Mouse (Mus musculus) limb, embryonic 12.5 days (tissue): Measurements from ENCODE around the gene Frmd4a. TPM values are rescaled to one million over a fixed set of nuclear protein-coding genes. Genes with fewer than 3 reads are reported as not detected.

ENCODE experiments used
- ATAC-seq: fragments of 200-750 bp; cut with Nextera tagmentation; 2 replicates; pipeline ENCODE4 v1.8.0; 2017; ENCODE audit warnings: low read depth, moderate TSS enrichment; ENCODE audit not compliant: insufficient number of reproducible peaks, insufficient read depth, low FRiP score, low TSS enrichment
- H3K27ac ChIP-seq: fragments of 300-500 bp; sonication (generic); 2 replicates; pipeline ENCODE4 v1.5.1; 2016; ENCODE audit warnings: mild to moderate bottlenecking, moderate library complexity
- H3K27me3 ChIP-seq: fragments of 300-500 bp; sonication (generic); 2 replicates; pipeline ENCODE4 v1.6.1; 2016; ENCODE audit warnings: mild to moderate bottlenecking, moderate library complexity
- H3K36me3 ChIP-seq: fragments of 300-500 bp; sonication (generic); 2 replicates; pipeline ENCODE4 v1.6.1; 2016; ENCODE audit warnings: mild to moderate bottlenecking, moderate library complexity
- H3K4me1 ChIP-seq: fragments of 300-500 bp; sonication (generic); replicated peaks from 2 replicates; pipeline ENCODE4 v1.6.1; 2016
- H3K4me2 ChIP-seq: fragments of 300-500 bp; sonication (generic); 2 replicates; pipeline ENCODE4 v1.6.1; 2016; ENCODE audit warnings: mild to moderate bottlenecking, moderate library complexity
- H3K4me3 ChIP-seq: fragments of 300-500 bp; sonication (generic); replicated peaks from 2 replicates; pipeline ENCODE4 v1.5.1; 2016; ENCODE audit warnings: mild to moderate bottlenecking
- H3K9ac ChIP-seq: fragments of 300-500 bp; sonication (generic); replicated peaks from 2 replicates; pipeline ENCODE4 v1.6.1; 2016; ENCODE audit warnings: mild to moderate bottlenecking, moderate library complexity
- H3K9me3 ChIP-seq: fragments of 300-500 bp; sonication (generic); 2 replicates; pipeline ENCODE4 v1.6.1; 2016; ENCODE audit warnings: mild to moderate bottlenecking, moderate library complexity
- WGBS: fragments of 180-500 bp; shearing (Covaris S2); methylation state at CpG from one replicate; pipeline ENCODE4 v1.1.7; 2016; 5-methylcytosine and 5-hydroxymethylcytosine counted together
- polyA plus RNA-seq: library from polyadenylated mRNA; unstranded; fragments of >200 nt; fragmentation: Nextera tagmentation; extraction: Ambion mirVana; gene quantifications from 2 replicates; pipeline ENCODE4 v1.2.1, GENCODE M21; 2016

Gene Frmd4a
- polyA plus RNA-seq, 1 experiment from 2014 or later: 69.3 TPM

GRCm38 (mm10) chr2:4222497-4222828 lies 204.9 kb downstream of the Frmd4a start:
- Histone ChIP-seq H3K9ac (no peak overlapping the region), H3K4me2 (no peak overlapping the region), H3K27me3 (no peaks in the 10 kb centered on the region), H3K4me1 (peaks cover 24% of the 10 kb centered on the region), H3K36me3 (peaks cover 3% of the 10 kb centered on the region; the same call in 1 of the 2 replicates), H3K9me3 (no peaks in the 10 kb centered on the region), H3K27ac (no peak overlapping the region), H3K4me3 (no peak overlapping the region)
- whole genome bisulfite sequencing: 6% methylated on average over 1 of the region's 1 CpGs
- no peak for ATAC-seq

GRCm38 (mm10) chr2:4223316-4223715 lies 205.8 kb downstream of the Frmd4a start:
- 92% methylated on average over 6 of the region's 6 CpGs for WGBS
- Histone ChIP-seq H3K4me2 (no peak overlapping the region), H3K27me3 (no peaks in the 10 kb centered on the region)

DNA sequence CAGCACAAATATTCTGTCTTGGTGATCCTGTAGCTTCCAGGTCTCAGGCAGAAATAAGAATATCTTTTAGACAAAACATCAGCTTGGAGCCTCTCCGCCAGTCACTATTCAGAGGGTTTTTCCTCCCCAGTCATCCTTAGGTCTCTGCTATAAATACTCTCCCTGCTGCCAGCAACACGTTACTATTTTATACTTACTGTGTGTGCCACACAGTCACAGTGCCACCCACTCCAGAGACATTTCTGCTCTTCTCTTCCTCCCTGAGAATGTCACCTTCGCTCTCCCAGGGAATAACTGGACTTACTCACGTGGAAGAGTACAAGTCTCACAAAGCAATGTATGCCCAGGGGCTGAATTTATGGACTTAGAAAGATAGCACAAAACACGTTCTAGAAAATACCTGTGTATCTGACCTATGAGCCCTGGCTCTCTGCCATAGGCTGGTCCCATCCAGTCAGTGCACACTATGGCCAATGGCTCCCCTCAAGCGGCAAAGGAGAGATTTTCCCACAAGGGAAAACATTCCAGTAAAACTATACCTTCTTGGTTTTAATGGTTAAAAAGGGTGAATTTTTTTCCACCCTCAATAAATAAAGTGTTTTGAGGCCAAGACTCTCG lies 209.5 kb downstream of the Frmd4a start:
- ATAC-seq: no peak
- Histone ChIP-seq H3K36me3 (peaks cover 3% of the 10 kb centered on the region; the same call in 1 of the 2 replicates), H3K9ac (no peak overlapping the region), H3K9me3 (no peaks in the 10 kb centered on the region), H3K4me2 (no peak overlapping the region), H3K27ac (no peak overlapping the region), H3K27me3 (no peaks in the 10 kb centered on the region), H3K4me1 (peaks cover 36% of the 10 kb centered on the region), H3K4me3 (no peak overlapping the region)
- WGBS: 78% methylated on average over 7 of the region's 7 CpGs

More at GRCm38 (mm10) chr2:4223316-4223715, 205.8 kb downstream of the Frmd4a start:
- no peak for ATAC-seq
- no peak overlapping the region for H3K27ac ChIP-seq
- no peak overlapping the region for H3K4me3 ChIP-seq
- H3K9ac ChIP-seq: no peak overlapping the region
- peaks cover 33% of the 10 kb centered on the region for H3K4me1 ChIP-seq
- no peaks in the 10 kb centered on the region for H3K9me3 ChIP-seq
- peaks cover 3% of the 10 kb centered on the region; the same call in 1 of the 2 replicates for H3K36me3 ChIP-seq

DNA sequence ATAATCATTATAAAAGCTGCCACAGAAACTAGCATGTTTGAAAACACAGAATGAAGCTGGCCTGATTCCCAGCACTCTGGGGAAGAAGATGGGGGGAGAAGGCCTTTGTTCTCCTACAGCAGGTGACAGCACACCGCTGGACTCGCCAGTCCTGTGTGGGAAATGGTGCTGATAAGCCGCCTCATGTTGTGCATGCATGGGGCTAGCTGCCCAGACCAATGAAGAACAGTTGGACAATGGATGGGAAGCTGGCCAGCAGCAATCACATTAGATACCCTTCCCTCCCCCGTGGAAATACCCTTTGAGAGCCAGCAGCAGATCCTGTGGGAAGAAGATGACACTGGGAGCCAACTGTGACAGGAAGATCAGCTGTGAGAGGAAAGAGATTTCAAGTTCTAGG lies 210.0 kb downstream of the Frmd4a start:
- Histone ChIP-seq H3K27ac (no peak overlapping the region), H3K4me2 (no peak overlapping the region), H3K27me3 (no peaks in the 10 kb centered on the region), H3K9ac (no peak overlapping the region), H3K36me3 (peaks cover 3% of the 10 kb centered on the region; the same call in 1 of the 2 replicates), H3K4me1 (peaks cover 37% of the 10 kb centered on the region), H3K9me3 (no peaks in the 10 kb centered on the region), H3K4me3 (no peak overlapping the region)
- 79% methylated on average over 4 of the region's 4 CpGs for WGBS
- no peak for ATAC-seq

DNA sequence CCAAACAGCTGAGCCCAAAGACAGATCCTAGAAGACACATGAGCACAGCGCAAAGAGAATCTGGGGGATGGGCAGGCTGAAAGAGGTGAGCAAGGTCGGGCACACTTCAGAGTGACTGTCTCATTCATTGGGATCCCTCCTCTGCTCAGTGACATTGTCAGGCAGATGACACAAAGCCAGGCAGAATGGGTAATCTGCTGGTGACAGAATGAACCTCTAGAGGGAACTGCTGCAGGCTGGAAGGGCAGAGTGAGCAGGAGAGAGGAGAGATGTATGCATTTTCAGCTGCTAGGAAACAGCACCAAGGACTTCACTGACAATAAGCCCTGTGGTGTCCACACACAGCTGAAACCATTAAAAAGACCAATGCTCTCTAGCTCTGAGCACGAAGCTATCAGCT lies 211.0 kb downstream of the Frmd4a start:
- no peak for ATAC-seq
- no peak overlapping the region for H3K4me2 ChIP-seq
- H3K27me3 ChIP-seq: no peaks in the 10 kb centered on the region
- no peak overlapping the region for H3K4me3 ChIP-seq
- WGBS: 41% methylated on average over 3 of the region's 3 CpGs
- H3K27ac ChIP-seq: no peak overlapping the region
- H3K9me3 ChIP-seq: no peaks in the 10 kb centered on the region
- peaks cover 3% of the 10 kb centered on the region; the same call in 1 of the 2 replicates for H3K36me3 ChIP-seq
- H3K4me1 ChIP-seq: peaks cover 42% of the 10 kb centered on the region
- H3K9ac ChIP-seq: no peak overlapping the region

DNA sequence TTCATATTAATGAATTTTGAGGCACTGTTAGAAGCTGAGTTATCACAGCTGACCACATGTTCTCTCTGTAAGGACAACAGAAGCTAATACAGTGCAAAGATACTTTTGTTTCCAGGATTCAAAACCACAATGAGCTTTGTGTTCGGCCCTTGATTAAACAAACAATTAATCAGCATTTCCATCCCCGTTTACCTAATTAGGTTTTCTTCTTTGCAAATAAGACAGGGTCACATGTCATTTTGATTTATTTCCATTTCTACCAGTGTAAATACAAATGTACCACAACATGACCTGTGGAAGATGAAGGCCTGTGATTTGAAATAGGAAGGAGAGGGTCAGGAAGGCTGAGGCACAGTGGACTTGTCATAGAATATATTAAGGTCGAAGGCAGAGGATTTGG lies 214.8 kb downstream of the Frmd4a start:
- no peaks in the 10 kb centered on the region for H3K9me3 ChIP-seq
- WGBS: 50% methylated on average over 3 of the region's 3 CpGs
- H3K36me3 ChIP-seq: no peaks in the 10 kb centered on the region
- H3K27ac ChIP-seq: no peak overlapping the region
- no peak overlapping the region for H3K4me3 ChIP-seq
- H3K4me1 ChIP-seq: peaks cover 35% of the 10 kb centered on the region
- no peak overlapping the region for H3K9ac ChIP-seq
- H3K27me3 ChIP-seq: no peaks in the 10 kb centered on the region
- ATAC-seq: no peak
- no peak overlapping the region for H3K4me2 ChIP-seq

DNA sequence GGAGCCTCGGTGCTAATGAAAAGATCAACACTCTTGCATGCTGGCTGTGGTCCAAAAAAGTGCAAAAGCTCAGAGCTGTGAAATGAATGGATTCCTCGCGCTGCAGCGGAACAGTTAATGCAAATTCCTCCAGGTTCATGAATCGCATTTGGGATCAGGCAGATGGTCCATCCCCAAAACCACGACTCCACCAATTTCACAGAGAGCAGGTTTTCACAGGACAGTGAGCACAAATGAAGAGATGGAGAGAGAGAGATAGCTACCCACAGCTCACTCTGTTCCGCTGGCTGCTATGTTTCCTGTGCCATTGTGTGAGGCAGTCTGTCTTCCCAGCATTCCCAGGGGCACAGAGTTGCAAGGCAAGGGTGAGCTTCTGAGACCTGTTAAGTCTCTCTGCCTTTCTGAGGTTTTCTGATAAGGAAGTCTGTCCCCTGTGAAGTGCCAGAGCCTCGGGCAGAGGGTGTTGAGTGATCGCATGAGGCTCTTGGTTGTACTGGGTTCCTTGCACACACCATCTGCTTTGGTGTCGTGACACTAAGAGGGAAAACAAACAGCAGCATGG lies 215.3 kb downstream of the Frmd4a start:
- Histone ChIP-seq H3K27me3 (no peaks in the 10 kb centered on the region), H3K9ac (no peak overlapping the region), H3K4me3 (no peak overlapping the region), H3K4me2 (no peak overlapping the region), H3K36me3 (no peaks in the 10 kb centered on the region), H3K27ac (no peak overlapping the region), H3K4me1 (peaks cover 30% of the 10 kb centered on the region), H3K9me3 (no peaks in the 10 kb centered on the region)
- 51% methylated on average over 10 of the region's 10 CpGs for WGBS
- ATAC-seq: no peak

DNA sequence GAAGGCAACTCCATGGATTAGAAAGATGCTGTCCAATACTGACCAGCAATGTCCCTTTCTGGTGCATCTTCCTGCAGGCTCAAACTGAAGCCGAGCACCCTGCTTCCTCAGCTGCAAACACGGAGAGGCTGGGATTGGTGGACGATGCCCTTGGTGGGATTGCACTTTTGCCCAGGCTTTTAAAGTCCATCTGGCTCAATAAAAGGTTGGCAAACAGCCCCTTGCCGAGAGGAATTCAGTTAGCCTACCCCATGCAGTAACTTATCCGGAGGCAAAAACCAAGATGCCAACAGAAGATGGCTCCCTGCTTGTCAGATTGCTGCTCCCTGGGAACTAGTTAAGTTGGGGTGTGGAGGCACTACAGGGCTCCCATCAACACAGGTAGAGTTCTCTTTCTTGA lies 220.2 kb downstream of the Frmd4a start:
- no peaks in the 10 kb centered on the region for H3K27me3 ChIP-seq
- H3K4me2 ChIP-seq: no peak overlapping the region
- ATAC-seq: no peak
- H3K36me3 ChIP-seq: no peaks in the 10 kb centered on the region
- no peak overlapping the region for H3K27ac ChIP-seq
- no peak overlapping the region for H3K9ac ChIP-seq
- H3K9me3 ChIP-seq: no peaks in the 10 kb centered on the region
- no peak overlapping the region for H3K4me3 ChIP-seq
- peaks cover 14% of the 10 kb centered on the region for H3K4me1 ChIP-seq
- WGBS: 68% methylated on average over 5 of the region's 5 CpGs

- H3K9me3 ChIP-seq: no peaks in the 10 kb centered on the region
- ATAC-seq: no peak
- no peak overlapping the region for H3K4me2 ChIP-seq
- H3K27ac ChIP-seq: no peak overlapping the region
- H3K9ac ChIP-seq: no peak overlapping the region
- peaks cover 39% of the 10 kb centered on the region for H3K4me1 ChIP-seq
- no peaks in the 10 kb centered on the region for H3K36me3 ChIP-seq
- H3K27me3 ChIP-seq: no peaks in the 10 kb centered on the region
- 48% methylated on average over 6 of the region's 6 CpGs for WGBS
- H3K4me3 ChIP-seq: no peak overlapping the region
Observed at GRCm38 (mm10) chr2:4249723-4250122, 232.2 kb downstream of the Frmd4a start.

- H3K36me3 ChIP-seq: no peaks in the 10 kb centered on the region
- ATAC-seq: no peak
- H3K27me3 ChIP-seq: no peaks in the 10 kb centered on the region
- no peak overlapping the region for H3K4me3 ChIP-seq
- peak overlapping the region; percentile 8 for H3K4me2 ChIP-seq
- peaks cover 39% of the 10 kb centered on the region for H3K4me1 ChIP-seq
- 27% methylated on average over 9 of the region's 9 CpGs for WGBS
- H3K9me3 ChIP-seq: no peaks in the 10 kb centered on the region
- H3K27ac ChIP-seq: peak overlapping the region; percentile 82
- no peak overlapping the region for H3K9ac ChIP-seq
Observed at GRCm38 (mm10) chr2:4252541-4253291, 235.2 kb downstream of the Frmd4a start.

DNA sequence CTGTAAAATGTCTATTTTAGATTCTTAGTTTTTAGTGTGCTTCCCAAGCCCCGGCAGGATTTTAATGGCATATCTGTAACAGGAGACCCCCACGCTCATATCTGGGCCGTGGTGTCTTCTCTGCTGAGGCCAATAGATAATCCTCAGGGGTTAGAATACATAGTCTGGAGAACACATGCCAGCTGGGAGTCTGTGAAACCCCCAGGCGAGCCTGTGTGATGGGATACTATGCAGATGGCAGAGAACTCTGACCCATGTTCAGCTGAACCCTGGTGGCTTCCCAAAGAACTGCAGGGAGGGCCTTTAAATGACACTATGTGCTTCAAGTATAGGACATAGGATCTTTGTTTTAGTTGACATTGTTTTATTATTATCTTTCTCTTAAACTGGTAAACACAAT lies 235.8 kb downstream of the Frmd4a start:
- peak overlapping the region; percentile 8 for H3K4me2 ChIP-seq
- WGBS: 12% methylated on average over 4 of the region's 4 CpGs
- peaks cover 39% of the 10 kb centered on the region for H3K4me1 ChIP-seq
- H3K9ac ChIP-seq: no peak overlapping the region
- H3K27ac ChIP-seq: peak overlapping the region; percentile 82
- no peaks in the 10 kb centered on the region for H3K9me3 ChIP-seq
- no peaks in the 10 kb centered on the region for H3K27me3 ChIP-seq
- no peaks in the 10 kb centered on the region for H3K36me3 ChIP-seq
- H3K4me3 ChIP-seq: no peak overlapping the region
- peak; percentile 81; the same call in 1 of the 2 replicates for ATAC-seq
